Mouse (Mus musculus) cerebellum, postnatal 36 days (tissue): ENCODE data around the gene Foxn3.
A peak's percentile ranks its signal among the peaks of the same experiment; 100 is the strongest.

Experiments used
- DNase-seq, 2 experiments: peaks; one replicate each; pipeline ENCODE4 v3.0.0; 2021 to 2022; ENCODE audit warnings: mixed read lengths in 2 of 2

Foxn3 gene

GRCm38 (mm10) chr12:99462846-99463245, 100.5 kb downstream of the Foxn3 start:
- DNase-seq: no peak

- no peak for DNase-seq
Observed at GRCm38 (mm10) chr12:99462302-99462701, 101.1 kb downstream of the Foxn3 start.

- no peak for DNase-seq
Observed at GRCm38 (mm10) chr12:99457521-99458205, 105.7 kb downstream of the Foxn3 start.

- no peak for DNase-seq
Observed at GRCm38 (mm10) chr12:99455580-99455979, 107.8 kb downstream of the Foxn3 start.

GRCm38 (mm10) chr12:99454394-99454793, 109.0 kb downstream of the Foxn3 start:
- no peak for DNase-seq

- no peak for DNase-seq
Observed at GRCm38 (mm10) chr12:99453797-99454196, 109.6 kb downstream of the Foxn3 start.

GRCm38 (mm10) chr12:99450076-99450475, 113.3 kb downstream of the Foxn3 start:
- DNase-seq: no peak

GRCm38 (mm10) chr12:99447791-99448190, 115.6 kb downstream of the Foxn3 start:
- DNase-seq: no peak

GRCm38 (mm10) chr12:99445018-99445674, 118.2 kb downstream of the Foxn3 start:
- DNase-seq: no peak

- DNase-seq: no peak
Observed at GRCm38 (mm10) chr12:99442819-99443218, 120.6 kb downstream of the Foxn3 start.

GRCm38 (mm10) chr12:99440953-99441352, 122.4 kb downstream of the Foxn3 start:
- DNase-seq: no peak

GRCm38 (mm10) chr12:99440022-99440421, 123.4 kb downstream of the Foxn3 start:
- DNase-seq: no peak

GRCm38 (mm10) chr12:99435189-99435588, 128.2 kb downstream of the Foxn3 start:
- no peak for DNase-seq

- DNase-seq: no peak
Observed at GRCm38 (mm10) chr12:99433402-99433801, 130.0 kb downstream of the Foxn3 start.

GRCm38 (mm10) chr12:99431541-99431940, 131.8 kb downstream of the Foxn3 start:
- DNase-seq: no peak

- DNase-seq: no peak
Observed at GRCm38 (mm10) chr12:99430992-99431391, 132.4 kb downstream of the Foxn3 start.

GRCm38 (mm10) chr12:99429101-99429500, 134.3 kb downstream of the Foxn3 start:
- DNase-seq: peak in 1 of 2 experiments; percentile 34

- DNase-seq: no peak
Observed at GRCm38 (mm10) chr12:99426207-99426916, 137.0 kb downstream of the Foxn3 start.

- no peak for DNase-seq
Observed at GRCm38 (mm10) chr12:99419396-99419760, 144.0 kb downstream of the Foxn3 start.

- DNase-seq: no peak
Observed at GRCm38 (mm10) chr12:99418476-99419395, 144.6 kb downstream of the Foxn3 start.

GRCm38 (mm10) chr12:99417885-99418284, 145.5 kb downstream of the Foxn3 start:
- no peak for DNase-seq

GRCm38 (mm10) chr12:99415538-99415937, 147.8 kb downstream of the Foxn3 start:
- DNase-seq: no peak

- DNase-seq: no peak
Observed at GRCm38 (mm10) chr12:99412496-99412895, 150.9 kb downstream of the Foxn3 start.
